Comparison of ENCODE assay signal across 22 mouse cellular contexts in the genomic region with DNA sequence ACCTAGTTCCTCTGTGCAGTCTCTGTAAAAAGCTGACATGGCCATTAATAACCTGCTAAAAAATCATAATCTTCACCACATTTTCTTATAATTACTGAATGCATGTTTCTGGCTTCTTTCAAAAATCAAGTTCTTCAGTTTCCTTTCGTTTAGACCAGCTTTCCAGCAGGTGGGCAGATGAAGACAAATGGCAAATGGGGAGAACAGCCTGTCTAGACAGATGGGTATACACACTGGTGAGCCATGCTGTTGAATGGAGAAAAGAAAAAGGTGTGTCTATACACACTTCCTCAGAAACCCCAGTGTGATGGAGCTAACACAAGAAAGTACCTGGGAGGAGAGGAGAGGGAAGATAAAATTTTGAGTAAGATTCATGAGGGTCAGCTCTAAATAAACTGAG.
"Had no signal": no experiment of that assay in that cellular context is flagged by ENCODE, and none has a peak within 500 bp of the region (broad histone marks: within the 10 kb centered on the region; RNA-seq: fewer than 3 reads in every experiment).

No protein-coding gene starts in this region.

- ATAC-seq: intestine, embryonic 16.5 days; liver, embryonic 12.5 days; midbrain, embryonic 13.5 days; midbrain, embryonic 16.5 days had no signal

- H3K4me3 ChIP-seq: limb, embryonic 10.5 days; limb, embryonic 13.5 days; liver, embryonic 12.5 days; liver, embryonic 15.5 days; lung, embryonic 15.5 days; megakaryocyte, embryonic 14.5 days; midbrain, embryonic 10.5 days; midbrain, embryonic 13.5 days had no signal

- H3K9ac ChIP-seq: limb, embryonic 13.5 days; liver, embryonic 12.5 days; liver, embryonic 15.5 days; lung, embryonic 15.5 days; midbrain, embryonic 13.5 days had no signal

- H3K4me2 ChIP-seq: limb, embryonic 13.5 days; liver, embryonic 12.5 days; liver, embryonic 15.5 days; lung, embryonic 15.5 days; midbrain, embryonic 13.5 days had no signal

- H3K27me3 ChIP-seq: limb, embryonic 13.5 days; liver, embryonic 12.5 days; liver, embryonic 15.5 days; lung, embryonic 15.5 days; megakaryocyte, embryonic 14.5 days; midbrain, embryonic 13.5 days had no signal

- H3K9me3 ChIP-seq: limb, embryonic 10.5 days; limb, embryonic 13.5 days; liver, embryonic 12.5 days; liver, embryonic 15.5 days; lung, embryonic 15.5 days; midbrain, embryonic 10.5 days; midbrain, embryonic 13.5 days had no signal

- H3K4me1 ChIP-seq: limb, embryonic 10.5 days; limb, embryonic 13.5 days; liver, embryonic 12.5 days; liver, embryonic 15.5 days; lung, embryonic 15.5 days; megakaryocyte, embryonic 14.5 days; midbrain, embryonic 10.5 days; midbrain, embryonic 13.5 days had no signal

- H3K27ac ChIP-seq: limb, embryonic 10.5 days; limb, embryonic 13.5 days; liver, embryonic 12.5 days; liver, embryonic 15.5 days; lung, embryonic 15.5 days; midbrain, embryonic 10.5 days; midbrain, embryonic 13.5 days had no signal

- DNase-seq: kidney, adult 18-20 months; kidney, adult 9 months; kidney, postnatal 14 days; kidney, postnatal 4 days; liver; lung, adult 18-20 months; lung, postnatal 10 days; lung, postnatal 36 days; right cerebral cortex, adult 18-20 months; right cerebral cortex, postnatal 14 days; thymus, adult 2 months; thymus, postnatal 14 days had no signal

- H3K36me3 ChIP-seq: limb, embryonic 10.5 days; limb, embryonic 13.5 days; liver, embryonic 12.5 days; liver, embryonic 15.5 days; lung, embryonic 15.5 days; midbrain, embryonic 10.5 days; midbrain, embryonic 13.5 days had no signal
